Comparison of ENCODE assay signal across 8 mouse cellular contexts in genomic region chr16:27387634-27388611, GRCm38 (mm10). TPM values are rescaled to one million over a fixed set of nuclear protein-coding genes. Genes with fewer than 3 reads are reported as not detected.
DNase-seq lines count a peak whose midpoint lies in the region; ATAC-seq and TF ChIP-seq lines count a peak whose summit lies in the region.

No protein-coding gene starts in this region.

- H3K9me3 ChIP-seq in intestine, embryonic 15.5 days: no peaks in the 10 kb centered on the region
- no peaks in the 10 kb centered on the region for H3K9me3 ChIP-seq in liver, postnatal 0 days (ENCODE audit: low read length)
- no peaks in the 10 kb centered on the region for H3K9me3 ChIP-seq in neural tube, embryonic 12.5 days

- peak; percentile 4 for DNase-seq in thymus, postnatal 25 days
- DNase-seq in thymus, adult 2 months: no peak
- no peak for DNase-seq in liver, postnatal 0 days
- DNase-seq in layer of hippocampus, adult 9-10 months (ENCODE audit: low spot score): no peak

- TF ChIP-seq EP300 in liver, postnatal 0 days (IDR thresholded peaks at IDR 0.05; ENCODE audit: low read depth): no peak

- no peaks in the 10 kb centered on the region for H3K36me3 ChIP-seq in thymus, adult 2 months (ENCODE audit: control insufficient read depth, insufficient read depth, low read length)
- H3K36me3 ChIP-seq in intestine, embryonic 15.5 days: no peaks in the 10 kb centered on the region
- no peaks in the 10 kb centered on the region for H3K36me3 ChIP-seq in liver, postnatal 0 days (replicated peaks; ENCODE audit: insufficient read depth, low read length)
- H3K36me3 ChIP-seq in neural tube, embryonic 12.5 days: no peaks in the 10 kb centered on the region

- H3K4me2 ChIP-seq in intestine, embryonic 15.5 days (replicated peaks): peak overlapping the region; percentile 69
- H3K4me2 ChIP-seq in liver, postnatal 0 days (ENCODE audit: low read depth, low read length): peak overlapping the region; percentile 79
- peak overlapping the region; percentile 68 for H3K4me2 ChIP-seq in neural tube, embryonic 12.5 days (replicated peaks)

- WGBS in thymus, adult 2 months: 23% methylated on average over 12 of the region's 12 CpGs
- WGBS in intestine, embryonic 15.5 days: 39% methylated on average over 12 of the region's 12 CpGs
- 17% methylated on average over 12 of the region's 12 CpGs for WGBS in liver, postnatal 0 days (ENCODE audit: insufficient replicate concordance)
- WGBS in neural tube, embryonic 12.5 days: 56% methylated on average over 12 of the region's 12 CpGs

- H3K4me3 ChIP-seq in thymus, adult 2 months (ENCODE audit: control insufficient read depth, insufficient read depth, low read length): no peak overlapping the region
- peak overlapping the region; percentile 19; the same call in 1 of the 2 replicates for H3K4me3 ChIP-seq in embryonic fibroblast, embryonic 13.5 days (ENCODE audit: insufficient read depth, low read length)
- peak overlapping the region; percentile 86 for H3K4me3 ChIP-seq in intestine, embryonic 15.5 days (replicated peaks)
- H3K4me3 ChIP-seq in liver, postnatal 0 days (ENCODE audit: low read depth, low read length): peak overlapping the region; percentile 86
- H3K4me3 ChIP-seq in neural tube, embryonic 12.5 days: no peak overlapping the region; the same call in 1 of the 2 replicates

- H3K9ac ChIP-seq in intestine, embryonic 15.5 days: no peak overlapping the region
- peak overlapping the region; percentile 96 for H3K9ac ChIP-seq in liver, postnatal 0 days (replicated peaks)
- peak overlapping the region; percentile 97 for H3K9ac ChIP-seq in neural tube, embryonic 12.5 days

- ATAC-seq in intestine, embryonic 15.5 days: peak; percentile 80
- no peak for ATAC-seq in liver, postnatal 0 days
- no peak for ATAC-seq in neural tube, embryonic 12.5 days (ENCODE audit: low FRiP score, low read depth)
- ATAC-seq in erythroid progenitor cell, adult 5-6 weeks (replicated peaks; ENCODE audit: low FRiP score, poor library complexity, severe bottlenecking): no peak

- no peak for TF ChIP-seq POLR2A in thymus, adult 2 months (IDR thresholded peaks at IDR 0.05; ENCODE audit: control insufficient read depth, extremely low read depth, insufficient read depth, low read length, poor library complexity)
- TF ChIP-seq POLR2A in embryonic fibroblast, embryonic 13.5 days (IDR thresholded peaks at IDR 0.05; ENCODE audit: low read depth, low read length): no peak

- peaks cover 5% of the 10 kb centered on the region; the same call in 1 of the 2 replicates for H3K4me1 ChIP-seq in thymus, adult 2 months (replicated peaks; ENCODE audit: control insufficient read depth, insufficient read depth, low read length)
- peaks cover 7% of the 10 kb centered on the region for H3K4me1 ChIP-seq in embryonic fibroblast, embryonic 13.5 days (ENCODE audit: control insufficient read depth, insufficient read depth, low read length)
- H3K4me1 ChIP-seq in intestine, embryonic 15.5 days (replicated peaks): peaks cover 17% of the 10 kb centered on the region
- H3K4me1 ChIP-seq in liver, postnatal 0 days (ENCODE audit: insufficient read depth): peaks cover 8% of the 10 kb centered on the region
- H3K4me1 ChIP-seq in neural tube, embryonic 12.5 days: peaks cover 16% of the 10 kb centered on the region; the same call in 1 of the 2 replicates

- H3K27me3 ChIP-seq in thymus, adult 2 months (ENCODE audit: control insufficient read depth, insufficient read depth, low read length): no peaks in the 10 kb centered on the region
- no peaks in the 10 kb centered on the region for H3K27me3 ChIP-seq in intestine, embryonic 15.5 days (replicated peaks)
- no peaks in the 10 kb centered on the region for H3K27me3 ChIP-seq in liver, postnatal 0 days (ENCODE audit: insufficient read depth, low read length)
- no peaks in the 10 kb centered on the region for H3K27me3 ChIP-seq in neural tube, embryonic 12.5 days (replicated peaks)

- H3K27ac ChIP-seq in thymus, adult 2 months (ENCODE audit: control insufficient read depth, insufficient read depth, low read length): no peak overlapping the region
- H3K27ac ChIP-seq in embryonic fibroblast, embryonic 13.5 days (ENCODE audit: insufficient read depth, low read length): peak overlapping the region; percentile 72
- H3K27ac ChIP-seq in intestine, embryonic 15.5 days: peak overlapping the region; percentile 94
- H3K27ac ChIP-seq in liver, postnatal 0 days (ENCODE audit: low read depth): peak overlapping the region; percentile 95
- H3K27ac ChIP-seq in neural tube, embryonic 12.5 days: no peak overlapping the region

- TF ChIP-seq CTCF in thymus, adult 2 months (IDR thresholded peaks at IDR 0.05; ENCODE audit: borderline replicate concordance, control insufficient read depth, extremely low read depth, insufficient read depth, low read length, poor library complexity): no peak
- TF ChIP-seq CTCF in embryonic fibroblast, embryonic 13.5 days (IDR thresholded peaks at IDR 0.05; ENCODE audit: borderline replicate concordance, insufficient read depth, low read length): no peak
- TF ChIP-seq CTCF in liver, postnatal 0 days (IDR thresholded peaks at IDR 0.05; ENCODE audit: low read depth): no peak

RNA-seq across cellular contexts. Expression of gene Ccdc50, which starts 0.7 kb away (rescaled TPM):
- polyA plus RNA-seq in thymus, adult 2 months (2012; rRNA removed): 8.4 and 11.0 TPM in 2 replicates
- polyA plus RNA-seq in embryonic fibroblast, embryonic 13.5 days (2011; ENCODE audit: insufficient read length, low read depth, missing spikeins): 69.8 and 72.6 TPM in 2 replicates
- polyA plus RNA-seq in intestine, embryonic 15.5 days (2015; fragmentation: Nextera tagmentation; extraction: Ambion mirVana): 37.5 and 45.5 TPM in 2 replicates
- 10.3 and 11.0 TPM in 2 replicates for polyA plus RNA-seq in liver, postnatal 0 days (2015; fragmentation: Nextera tagmentation; extraction: Ambion mirVana)
- 60.7 and 63.4 TPM in 2 replicates for polyA plus RNA-seq in neural tube, embryonic 12.5 days (2016; fragmentation: Nextera tagmentation; extraction: Ambion mirVana)
- total RNA-seq in erythroid progenitor cell, adult 5-6 weeks (2015; ENCODE audit: low replicate concordance): 19.8 and 37.3 TPM in 2 replicates
- total RNA-seq in erythroid progenitor cell, adult 5-6 weeks (2017; ENCODE audit: low replicate concordance): 7.6 and 10.8 TPM in 2 replicates

RNA-seq across cellular contexts. Expression of gene Uts2b, which starts 17.9 kb away (rescaled TPM):
- not detected in 2 replicates for polyA plus RNA-seq in thymus, adult 2 months (2012; rRNA removed)
- polyA plus RNA-seq in embryonic fibroblast, embryonic 13.5 days (2011; ENCODE audit: insufficient read length, low read depth, missing spikeins): 0.60 TPM in 1 of 2 replicates, not detected in the other
- polyA plus RNA-seq in intestine, embryonic 15.5 days (2015; fragmentation: Nextera tagmentation; extraction: Ambion mirVana): 0.18 TPM in 1 of 2 replicates, not detected in the other
- not detected in 2 replicates for polyA plus RNA-seq in liver, postnatal 0 days (2015; fragmentation: Nextera tagmentation; extraction: Ambion mirVana)
- polyA plus RNA-seq in neural tube, embryonic 12.5 days (2016; fragmentation: Nextera tagmentation; extraction: Ambion mirVana): 13.0 and 16.8 TPM in 2 replicates
- total RNA-seq in erythroid progenitor cell, adult 5-6 weeks (2015; ENCODE audit: low replicate concordance): not detected in 2 replicates
- total RNA-seq in erythroid progenitor cell, adult 5-6 weeks (2017; ENCODE audit: low replicate concordance): not detected in 2 replicates

Comparison
In these comparisons a context has a peak if more than half of its experiments do, and no peak if none do; other contexts are left out.
1. H3K27ac ChIP-seq: peak in embryonic fibroblast, embryonic 13.5 days (single experiment), intestine, embryonic 15.5 days (single experiment) and liver, postnatal 0 days (single experiment); none in thymus, adult 2 months (single experiment) and neural tube, embryonic 12.5 days (single experiment).
2. H3K4me3 ChIP-seq: peak in embryonic fibroblast, embryonic 13.5 days (single experiment), intestine, embryonic 15.5 days (single experiment) and liver, postnatal 0 days (single experiment); none in thymus, adult 2 months (single experiment) and neural tube, embryonic 12.5 days (single experiment).
3. Peak in every context shown above with its lines, with median percentiles within 50 percentile points of each other: H3K4me2 ChIP-seq.